Mouse (Mus musculus): Measurements from ENCODE around the gene Pde1c. TPM values are rescaled to one million over a fixed set of nuclear protein-coding genes. Genes with fewer than 3 reads are reported as not detected.

Gene Pde1c
- polyA plus RNA-seq, 1 experiment: 1.9 TPM

- Histone ChIP-seq H3K4me3 (ENCODE audit: insufficient read depth, low read length) (no peak overlapping the region), H3K4me1 (ENCODE audit: control insufficient read depth, insufficient read depth, low read length) (peaks cover 2% of the 10 kb centered on the region; the same call in 1 of the 2 replicates), H3K27ac (ENCODE audit: insufficient read depth, low read length) (no peak overlapping the region)
- no peak for TF ChIP-seq POLR2A (IDR thresholded peaks at IDR 0.05; ENCODE audit: low read depth, low read length)
- no peak for TF ChIP-seq CTCF (IDR thresholded peaks at IDR 0.05; ENCODE audit: borderline replicate concordance, insufficient read depth, low read length)
Measured at GRCm38 (mm10) chr6:56063736-56064135, 505.2 kb downstream of the Pde1c start.

GRCm38 (mm10) chr6:56049104-56049503, 519.8 kb downstream of the Pde1c start:
- TF ChIP-seq POLR2A (IDR thresholded peaks at IDR 0.05; ENCODE audit: low read depth, low read length) (no peak), CTCF (IDR thresholded peaks at IDR 0.05; ENCODE audit: borderline replicate concordance, insufficient read depth, low read length) (no peak)
- Histone ChIP-seq H3K4me1 (ENCODE audit: control insufficient read depth, insufficient read depth, low read length) (no peaks in the 10 kb centered on the region), H3K27ac (ENCODE audit: insufficient read depth, low read length) (no peak overlapping the region), H3K4me3 (ENCODE audit: insufficient read depth, low read length) (no peak overlapping the region)

GRCm38 (mm10) chr6:56048580-56048979, 520.3 kb downstream of the Pde1c start:
- TF ChIP-seq CTCF (IDR thresholded peaks at IDR 0.05; ENCODE audit: borderline replicate concordance, insufficient read depth, low read length): no peak
- no peak for TF ChIP-seq POLR2A (IDR thresholded peaks at IDR 0.05; ENCODE audit: low read depth, low read length)
- no peaks in the 10 kb centered on the region for H3K4me1 ChIP-seq (ENCODE audit: control insufficient read depth, insufficient read depth, low read length)
- no peak overlapping the region for H3K27ac ChIP-seq (ENCODE audit: insufficient read depth, low read length)

GRCm38 (mm10) chr6:56044716-56045115, 524.2 kb downstream of the Pde1c start:
- Histone ChIP-seq H3K4me1 (ENCODE audit: control insufficient read depth, insufficient read depth, low read length) (no peaks in the 10 kb centered on the region), H3K4me3 (ENCODE audit: insufficient read depth, low read length) (no peak overlapping the region), H3K27ac (ENCODE audit: insufficient read depth, low read length) (no peak overlapping the region)
- TF ChIP-seq CTCF (IDR thresholded peaks at IDR 0.05; ENCODE audit: borderline replicate concordance, insufficient read depth, low read length) (no peak), POLR2A (IDR thresholded peaks at IDR 0.05; ENCODE audit: low read depth, low read length) (no peak)

More at GRCm38 (mm10) chr6:56048580-56048979, 520.3 kb downstream of the Pde1c start:
- no peak overlapping the region for H3K4me3 ChIP-seq (ENCODE audit: insufficient read depth, low read length)

GRCm38 (mm10) chr6:56044270-56044669, 524.6 kb downstream of the Pde1c start:
- Histone ChIP-seq H3K4me3 (ENCODE audit: insufficient read depth, low read length) (no peak overlapping the region), H3K4me1 (ENCODE audit: control insufficient read depth, insufficient read depth, low read length) (no peaks in the 10 kb centered on the region), H3K27ac (ENCODE audit: insufficient read depth, low read length) (no peak overlapping the region)
- TF ChIP-seq POLR2A (IDR thresholded peaks at IDR 0.05; ENCODE audit: low read depth, low read length) (no peak), CTCF (IDR thresholded peaks at IDR 0.05; ENCODE audit: borderline replicate concordance, insufficient read depth, low read length) (no peak)

- no peaks in the 10 kb centered on the region for H3K4me1 ChIP-seq (ENCODE audit: control insufficient read depth, insufficient read depth, low read length)
- H3K27ac ChIP-seq (ENCODE audit: insufficient read depth, low read length): no peak overlapping the region
- no peak overlapping the region for H3K4me3 ChIP-seq (ENCODE audit: insufficient read depth, low read length)
- no peak for TF ChIP-seq CTCF (IDR thresholded peaks at IDR 0.05; ENCODE audit: borderline replicate concordance, insufficient read depth, low read length)
- no peak for TF ChIP-seq POLR2A (IDR thresholded peaks at IDR 0.05; ENCODE audit: low read depth, low read length)
Measured at GRCm38 (mm10) chr6:56039476-56040055, 529.3 kb downstream of the Pde1c start.

- Histone ChIP-seq H3K27ac (ENCODE audit: insufficient read depth, low read length) (no peak overlapping the region), H3K4me1 (ENCODE audit: control insufficient read depth, insufficient read depth, low read length) (no peaks in the 10 kb centered on the region), H3K4me3 (ENCODE audit: insufficient read depth, low read length) (no peak overlapping the region)
- no peak for TF ChIP-seq POLR2A (IDR thresholded peaks at IDR 0.05; ENCODE audit: low read depth, low read length)
- no peak for TF ChIP-seq CTCF (IDR thresholded peaks at IDR 0.05; ENCODE audit: borderline replicate concordance, insufficient read depth, low read length)
Measured at GRCm38 (mm10) chr6:56035054-56035453, 533.8 kb downstream of the Pde1c start.

GRCm38 (mm10) chr6:56032231-56032630, 536.7 kb downstream of the Pde1c start:
- Histone ChIP-seq H3K4me1 (ENCODE audit: control insufficient read depth, insufficient read depth, low read length) (no peaks in the 10 kb centered on the region), H3K4me3 (ENCODE audit: insufficient read depth, low read length) (no peak overlapping the region), H3K27ac (ENCODE audit: insufficient read depth, low read length) (no peak overlapping the region)
- TF ChIP-seq POLR2A (IDR thresholded peaks at IDR 0.05; ENCODE audit: low read depth, low read length): no peak
- no peak for TF ChIP-seq CTCF (IDR thresholded peaks at IDR 0.05; ENCODE audit: borderline replicate concordance, insufficient read depth, low read length)

GRCm38 (mm10) chr6:56029986-56030385, 538.9 kb downstream of the Pde1c start:
- Histone ChIP-seq H3K4me3 (ENCODE audit: insufficient read depth, low read length) (no peak overlapping the region), H3K27ac (ENCODE audit: insufficient read depth, low read length) (no peak overlapping the region), H3K4me1 (ENCODE audit: control insufficient read depth, insufficient read depth, low read length) (no peaks in the 10 kb centered on the region)
- TF ChIP-seq CTCF (IDR thresholded peaks at IDR 0.05; ENCODE audit: borderline replicate concordance, insufficient read depth, low read length) (no peak), POLR2A (IDR thresholded peaks at IDR 0.05; ENCODE audit: low read depth, low read length) (no peak)

GRCm38 (mm10) chr6:56027966-56028365, 540.9 kb downstream of the Pde1c start:
- Histone ChIP-seq H3K4me3 (ENCODE audit: insufficient read depth, low read length) (no peak overlapping the region), H3K27ac (ENCODE audit: insufficient read depth, low read length) (no peak overlapping the region), H3K4me1 (ENCODE audit: control insufficient read depth, insufficient read depth, low read length) (no peaks in the 10 kb centered on the region)
- TF ChIP-seq POLR2A (IDR thresholded peaks at IDR 0.05; ENCODE audit: low read depth, low read length) (no peak), CTCF (IDR thresholded peaks at IDR 0.05; ENCODE audit: borderline replicate concordance, insufficient read depth, low read length) (no peak)

Data from embryonic fibroblast, embryonic 13.5 days (primary cell).